Comparison of ENCODE assay signal across 8 mouse cellular contexts in the genomic region with DNA sequence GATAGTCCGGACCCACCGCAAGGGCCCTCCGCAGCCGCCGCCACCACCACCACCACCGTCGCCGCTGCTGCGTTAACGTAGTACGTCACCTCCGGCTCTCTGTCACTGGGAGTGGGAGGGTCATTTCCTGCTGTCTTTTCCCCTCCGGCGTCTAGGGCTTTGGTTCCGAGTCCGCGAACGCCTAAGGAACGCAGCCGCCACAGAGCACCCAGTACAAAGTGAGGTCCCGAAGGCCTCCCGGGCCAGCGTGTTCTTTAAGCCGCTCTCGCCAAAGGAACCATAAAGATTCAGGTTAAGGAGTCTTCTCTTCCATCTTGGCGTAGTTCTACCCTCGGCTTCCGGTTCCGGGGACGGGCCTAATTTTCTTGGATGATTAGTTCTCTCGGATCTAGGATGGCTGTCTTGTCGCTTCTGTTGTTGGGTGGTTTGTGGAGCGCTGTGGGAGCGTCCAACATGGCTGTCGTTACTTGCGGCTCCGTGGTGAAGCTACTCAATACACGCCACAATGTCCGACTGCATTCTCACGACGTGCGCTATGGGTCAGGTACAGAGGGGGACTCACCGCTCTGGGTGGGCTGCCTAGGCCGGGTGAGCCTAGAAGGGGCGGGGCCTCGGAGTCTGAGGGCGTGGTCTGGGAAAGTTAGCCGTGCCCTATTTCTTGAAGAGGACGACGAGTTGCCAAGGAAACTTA. TPM values are rescaled to one million over a fixed set of nuclear protein-coding genes. Genes with fewer than 3 reads are reported as not detected.
DNase-seq lines count a peak whose midpoint lies in the region; ATAC-seq and TF ChIP-seq lines count a peak whose summit lies in the region.

A gene (plus strand): TSS at position 120 of the 691 bp plus-strand sequence.
A gene (minus strand): TSS at position 361 of the 691 bp plus-strand sequence.

- no peaks in the 10 kb centered on the region for H3K27me3 ChIP-seq in forebrain, embryonic 16.5 days (replicated peaks; ENCODE audit: control insufficient read depth, insufficient read depth, low read length)
- H3K27me3 ChIP-seq in lung, embryonic 14.5 days (ENCODE audit: insufficient read depth, low read length): no peaks in the 10 kb centered on the region
- H3K27me3 ChIP-seq in thymus, adult 2 months (ENCODE audit: control insufficient read depth, insufficient read depth, low read length): no peaks in the 10 kb centered on the region

- DNase-seq in ES-E14 (ENCODE audit: low read depth, low spot score): peak; percentile 92
- DNase-seq in cerebellum, adult 11-12 months: peak; percentile 75
- peak; percentile 90 to 93 for DNase-seq in heart, postnatal 36 days
- DNase-seq in layer of hippocampus, adult 2 months (ENCODE audit: low spot score in 2 of 2): peak; percentile 81 to 85
- peak; percentile 96 for DNase-seq in lung, embryonic 14.5 days
- peak; percentile 88 for DNase-seq in thymus, adult 2 months

- H3K9me3 ChIP-seq in ES-E14 (ENCODE audit: control insufficient read depth, insufficient read depth, low read depth, low read length): no peaks in the 10 kb centered on the region
- H3K9me3 ChIP-seq in forebrain, embryonic 16.5 days (ENCODE audit: control insufficient read depth, low read length): no peaks in the 10 kb centered on the region
- no peaks in the 10 kb centered on the region for H3K9me3 ChIP-seq in lung, embryonic 14.5 days (ENCODE audit: low read depth, low read length)

- peak within 1 kb of the TSS; percentile 94 to 99 for H3K4me3 ChIP-seq in ES-E14 (ENCODE audit: insufficient read depth in 1 of 2, low read depth in 1 of 2, low read length in 2 of 2, poor library complexity in 1 of 2, severe bottlenecking in 1 of 2)
- H3K4me3 ChIP-seq in forebrain, embryonic 16.5 days (replicated peaks; ENCODE audit: low read length): peak within 1 kb of the TSS; percentile 76
- H3K4me3 ChIP-seq in layer of hippocampus, adult 2 months: peak within 1 kb of the TSS; percentile 99
- peak within 1 kb of the TSS; percentile 97 for H3K4me3 ChIP-seq in lung, embryonic 14.5 days (ENCODE audit: low read depth, low read length)
- peak within 1 kb of the TSS; percentile 75 for H3K4me3 ChIP-seq in olfactory bulb, adult 2 months (ENCODE audit: insufficient read depth, low read depth, low read length)
- peak within 1 kb of the TSS; percentile 96 for H3K4me3 ChIP-seq in thymus, adult 2 months (ENCODE audit: control insufficient read depth, insufficient read depth, low read length)

- peak; percentile 55 for TF ChIP-seq POLR2A in olfactory bulb, adult 2 months (IDR thresholded peaks at IDR 0.05; ENCODE audit: insufficient read depth, low read depth, low read length)
- 0 out of 2 replicates have a peak, but pooled peaks have one; percentile 63 for TF ChIP-seq POLR2A in thymus, adult 2 months (IDR thresholded peaks at IDR 0.05; ENCODE audit: control insufficient read depth, extremely low read depth, insufficient read depth, low read length, poor library complexity)

- peaks cover 11 to 17% of the 10 kb centered on the region in 2 experiments for H3K4me1 ChIP-seq in ES-E14 (ENCODE audit: control insufficient read depth in 2 of 2, insufficient read depth in 2 of 2, low read length in 2 of 2, poor library complexity in 1 of 2)
- H3K4me1 ChIP-seq in forebrain, embryonic 16.5 days (replicated peaks; ENCODE audit: control insufficient read depth, insufficient read depth, low read length): peaks cover 31% of the 10 kb centered on the region
- peaks cover 15% of the 10 kb centered on the region for H3K4me1 ChIP-seq in lung, embryonic 14.5 days (ENCODE audit: insufficient read depth)
- peaks cover 13% of the 10 kb centered on the region for H3K4me1 ChIP-seq in olfactory bulb, adult 2 months (ENCODE audit: control insufficient read depth, insufficient read depth, low read length)
- H3K4me1 ChIP-seq in thymus, adult 2 months (replicated peaks; ENCODE audit: control insufficient read depth, insufficient read depth, low read length): peaks cover 2% of the 10 kb centered on the region; the same call in 1 of the 2 replicates

- intact Hi-C loops in heart, postnatal 36 days (cut with DNase I): loop anchor here (2.0 kb wide), 1 partner anchor 15 kb away; a partner anchor contains a TSS

- peak within 1 kb of the TSS; percentile 84 for H3K4me2 ChIP-seq in forebrain, embryonic 16.5 days (ENCODE audit: low read length)
- peak within 1 kb of the TSS; percentile 72 for H3K4me2 ChIP-seq in lung, embryonic 14.5 days

- TF ChIP-seq CTCF in layer of hippocampus, adult 2 months (conservative IDR thresholded peaks at IDR 0.05): no peak; the same call in 1 of the 2 replicates
- no peak for TF ChIP-seq CTCF in lung, embryonic 14.5 days (IDR thresholded peaks at IDR 0.05; ENCODE audit: low read depth)
- 0 out of 2 replicates have a peak, but pooled peaks have one; percentile 5 for TF ChIP-seq CTCF in olfactory bulb, adult 2 months (IDR thresholded peaks at IDR 0.05; ENCODE audit: insufficient read depth, low read depth, low read length)
- TF ChIP-seq CTCF in thymus, adult 2 months (IDR thresholded peaks at IDR 0.05; ENCODE audit: borderline replicate concordance, control insufficient read depth, extremely low read depth, insufficient read depth, low read length, poor library complexity): no peak

- in situ Hi-C loops in ES-E14 (cut with MboI; ENCODE audit: low sequenced_read_pairs in 2 of 2, unreplicated experiment in 2 of 2): no loop called here

- peak within 1 kb of the TSS; percentile 97 for H3K27ac ChIP-seq in ES-E14 (ENCODE audit: insufficient read depth, low read depth, low read length, poor library complexity, severe bottlenecking)
- H3K27ac ChIP-seq in forebrain, embryonic 16.5 days (ENCODE audit: low read length): peak within 1 kb of the TSS; percentile 97
- H3K27ac ChIP-seq in layer of hippocampus, adult 2 months: peak within 1 kb of the TSS; percentile 98
- peak within 1 kb of the TSS; percentile 94 for H3K27ac ChIP-seq in lung, embryonic 14.5 days (ENCODE audit: low read depth)
- peak within 1 kb of the TSS; percentile 100 for H3K27ac ChIP-seq in olfactory bulb, adult 2 months (ENCODE audit: insufficient read depth, low read depth, low read length)
- H3K27ac ChIP-seq in thymus, adult 2 months (ENCODE audit: control insufficient read depth, insufficient read depth, low read length): peak within 1 kb of the TSS; percentile 94

- peaks cover 3% of the 10 kb centered on the region; the same call in 1 of the 2 replicates for H3K36me3 ChIP-seq in ES-E14 (ENCODE audit: control insufficient read depth, insufficient read depth, low read length, poor library complexity, severe bottlenecking)
- no peaks in the 10 kb centered on the region for H3K36me3 ChIP-seq in forebrain, embryonic 16.5 days (ENCODE audit: control insufficient read depth, insufficient read depth)
- H3K36me3 ChIP-seq in lung, embryonic 14.5 days (ENCODE audit: insufficient read depth): peaks cover 2% of the 10 kb centered on the region; the same call in 1 of the 2 replicates
- H3K36me3 ChIP-seq in thymus, adult 2 months (ENCODE audit: control insufficient read depth, insufficient read depth, low read length): peaks cover 8% of the 10 kb centered on the region

- peak within 1 kb of the TSS; percentile 93 for H3K9ac ChIP-seq in ES-E14 (ENCODE audit: insufficient read depth, low read depth, low read length, poor library complexity, severe bottlenecking)
- H3K9ac ChIP-seq in forebrain, embryonic 16.5 days (replicated peaks; ENCODE audit: low read depth, low read length): peak within 1 kb of the TSS; percentile 77
- H3K9ac ChIP-seq in lung, embryonic 14.5 days: peak within 1 kb of the TSS; percentile 97

- ATAC-seq in forebrain, embryonic 16.5 days: peak; percentile 97
- ATAC-seq in lung, embryonic 14.5 days (ENCODE audit: insufficient read depth): peak; percentile 95

- 0% methylated on average over 50 of the region's 50 CpGs for WGBS in forebrain, embryonic 16.5 days
- WGBS in lung, embryonic 14.5 days: under 1% methylated on average over 50 of the region's 50 CpGs
- under 1% methylated on average over 50 of the region's 50 CpGs for WGBS in olfactory bulb, adult 2 months
- WGBS in thymus, adult 2 months: under 1% methylated on average over 50 of the region's 50 CpGs

TF ChIP-seq in ES-E14, 5 proteins besides CTCF, POLR2A, EP300 and RAD21:
- no peak; the same call in 1 of the 2 replicates for TF ChIP-seq HCFC1 (IDR thresholded peaks at IDR 0.05; ENCODE audit: borderline replicate concordance, insufficient read depth, low read length)

RNA-seq across cellular contexts. Expression of the first gene that starts in this region (rescaled TPM):
- 81.3 and 123 TPM in 2 replicates for total RNA-seq in ES-E14 (2012; rRNA removed)
- polyA plus RNA-seq in forebrain, embryonic 16.5 days (2015; fragmentation: Nextera tagmentation; extraction: Ambion mirVana): 71.8 and 73.0 TPM in 2 replicates
- total RNA-seq in heart, postnatal 36 days (2021): 10 to 100 TPM; 47.4 to 47.7 TPM
- total RNA-seq in layer of hippocampus, adult 2 months (2021): 10 to 100 TPM; 66.8 to 69.1 TPM
- polyA plus RNA-seq in lung, embryonic 14.5 days (2014; fragmentation: Nextera tagmentation; extraction: Ambion mirVana): 72.6 and 76.7 TPM in 2 replicates
- not detected in 2 replicates for polyA plus RNA-seq in olfactory bulb, adult 2 months (2012; ENCODE audit: insufficient read depth, insufficient read length, low replicate concordance, missing spikeins)
- polyA plus RNA-seq in thymus, adult 2 months (2012; rRNA removed): 95.9 and 132 TPM in 2 replicates

RNA-seq across cellular contexts. Expression of the second gene that starts in this region (rescaled TPM):
- 60.6 and 63.0 TPM in 2 replicates for total RNA-seq in ES-E14 (2012; rRNA removed)
- polyA plus RNA-seq in forebrain, embryonic 16.5 days (2015; fragmentation: Nextera tagmentation; extraction: Ambion mirVana): 33.7 and 34.6 TPM in 2 replicates
- 10 to 100 TPM; 28.4 to 29.6 TPM for total RNA-seq in heart, postnatal 36 days (2021)
- total RNA-seq in layer of hippocampus, adult 2 months (2021): 100 to 1,000 TPM; 132 to 137 TPM
- 25.8 and 27.9 TPM in 2 replicates for polyA plus RNA-seq in lung, embryonic 14.5 days (2014; fragmentation: Nextera tagmentation; extraction: Ambion mirVana)
- 62.3 TPM in 1 of 2 replicates, not detected in the other for polyA plus RNA-seq in olfactory bulb, adult 2 months (2012; ENCODE audit: insufficient read depth, insufficient read length, low replicate concordance, missing spikeins)
- polyA plus RNA-seq in thymus, adult 2 months (2012; rRNA removed): 36.2 and 38.8 TPM in 2 replicates

Comparison
In these comparisons a context has a peak if more than half of its experiments do, and no peak if none do; other contexts are left out.
1. Peak in every context shown above with its lines: DNase-seq, ATAC-seq, H3K4me3 ChIP-seq and H3K27ac ChIP-seq.